Mouse (Mus musculus) liver, postnatal 0 days (tissue): ENCODE measurements at regions not wholly inside any gene's neighbourhood (a gene's known extent, or its start where the extent isn't known, plus 50 kb on each side); places are given as distances from the start of the nearest gene placed in this dataset.

Experiments
- ATAC-seq: fragments of 200-750 bp; cut with Nextera tagmentation; 2 replicates; pipeline ENCODE4 v1.8.0; 2017; ENCODE audit warnings: mild to moderate bottlenecking, moderate library complexity
- DNase-seq: peaks from one replicate; pipeline ENCODE4 v3.0.0-alpha.2; 2016
- H3K27ac ChIP-seq: fragments of 300-500 bp; sonication (generic); 2 replicates; pipeline ENCODE4 v1.5.1; 2014; ENCODE audit warnings: antibody characterized with exemption, moderate library complexity, mild to moderate bottlenecking, low read depth
- H3K27me3 ChIP-seq: fragments of 300-500 bp; sonication (generic); 2 replicates; pipeline ENCODE4 v1.6.1; 2014; ENCODE audit warnings: low read length, control low read depth, mixed read lengths; ENCODE audit not compliant: insufficient read depth
- H3K36me3 ChIP-seq: fragments of 300-500 bp; sonication (generic); replicated peaks from 2 replicates; pipeline ENCODE4 v1.6.1; 2014; ENCODE audit warnings: mild to moderate bottlenecking, control low read depth, low read length, moderate library complexity, mixed read lengths; ENCODE audit not compliant: insufficient read depth
- H3K4me1 ChIP-seq: fragments of 300-500 bp; sonication (generic); 2 replicates; pipeline ENCODE4 v1.6.1; 2014; ENCODE audit warnings: antibody characterized with exemption, mild to moderate bottlenecking, control low read depth; ENCODE audit not compliant: insufficient read depth
- H3K4me2 ChIP-seq: fragments of 300-500 bp; sonication (generic); 2 replicates; pipeline ENCODE4 v1.6.1; 2014; ENCODE audit warnings: low read depth, mild to moderate bottlenecking, low read length, moderate library complexity, mixed read lengths
- H3K4me3 ChIP-seq: fragments of 300-500 bp; sonication (generic); 2 replicates; pipeline ENCODE4 v1.5.1; 2014; ENCODE audit warnings: low read depth, low read length
- H3K9ac ChIP-seq: fragments of 300-500 bp; sonication (generic); replicated peaks from 2 replicates; pipeline ENCODE4 v1.6.1; 2014; ENCODE audit warnings: mild to moderate bottlenecking, moderate library complexity
- H3K9me3 ChIP-seq: fragments of 300-500 bp; sonication (generic); 2 replicates; pipeline ENCODE4 v1.6.1; 2016; ENCODE audit warnings: mild to moderate bottlenecking, control low read depth, low read length, mixed read lengths
- CTCF ChIP-seq: sonication (generic); IDR thresholded peaks from 2 replicates; pipeline ENCODE4 v1.5.1; 2016; ENCODE audit warnings: antibody characterized with exemption, low read depth
- EP300 ChIP-seq: IDR thresholded peaks from 2 replicates; pipeline ENCODE4 v1.6.1; 2016; ENCODE audit warnings: antibody characterized with exemption, low read depth, mild to moderate bottlenecking
- WGBS: fragments of 180-500 bp; shearing (Covaris S2); extraction: QIAGEN DNeasy Blood & Tissue Kit; methylation state at CpG from one replicate; pipeline ENCODE4 v1.1.7; 2014; ENCODE audit not compliant: insufficient replicate concordance; 5-methylcytosine and 5-hydroxymethylcytosine counted together

- ATAC-seq = no peak
- no peaks in the 10 kb centered on the region for H3K27me3 ChIP-seq
- 79% methylated on average over 14 of the region's 14 CpGs for WGBS
- no peak for TF ChIP-seq CTCF
- no peak for TF ChIP-seq EP300
- no peaks in the 10 kb centered on the region for H3K9me3 ChIP-seq
- no peak overlapping the region for H3K4me3 ChIP-seq
- H3K27ac ChIP-seq = no peak overlapping the region
- no peak overlapping the region for H3K4me2 ChIP-seq
- H3K4me1 ChIP-seq = no peaks in the 10 kb centered on the region
- no peak overlapping the region for H3K9ac ChIP-seq
- H3K36me3 ChIP-seq = no peaks in the 10 kb centered on the region
- no peak for DNase-seq
Observed at GRCm38 (mm10) chr13:70311226-70312055, 326.0 kb downstream of the Ice1 start.

GRCm38 (mm10) chr13:70313205-70313604 is 324.2 kb downstream of the Ice1 start:
- no peak for ATAC-seq
- TF ChIP-seq EP300 (no peak), CTCF (no peak)
- H3K9ac ChIP-seq = no peak overlapping the region

GRCm38 (mm10) chr13:70323537-70323936 is 313.9 kb downstream of the Ice1 start:
- H3K27me3 ChIP-seq = no peaks in the 10 kb centered on the region
- H3K9me3 ChIP-seq = no peaks in the 10 kb centered on the region
- no peaks in the 10 kb centered on the region for H3K4me1 ChIP-seq
- H3K36me3 ChIP-seq = no peaks in the 10 kb centered on the region
- H3K27ac ChIP-seq = no peak overlapping the region
- no peak for DNase-seq
- no peak for ATAC-seq
- no peak overlapping the region for H3K9ac ChIP-seq
- H3K4me2 ChIP-seq = no peak overlapping the region
- WGBS = 83% methylated on average over 1 of the region's 1 CpGs
- no peak overlapping the region for H3K4me3 ChIP-seq
- TF ChIP-seq EP300 (no peak), CTCF (no peak)

More at GRCm38 (mm10) chr13:70313205-70313604, 324.2 kb downstream of the Ice1 start:
- H3K27ac ChIP-seq = no peak overlapping the region
- H3K4me3 ChIP-seq = no peak overlapping the region
- H3K9me3 ChIP-seq = no peaks in the 10 kb centered on the region
- no peak for DNase-seq
- no peaks in the 10 kb centered on the region for H3K36me3 ChIP-seq
- no peaks in the 10 kb centered on the region for H3K4me1 ChIP-seq
- WGBS = 59% methylated on average over 2 of the region's 2 CpGs
- no peak overlapping the region for H3K4me2 ChIP-seq
- no peaks in the 10 kb centered on the region for H3K27me3 ChIP-seq

GRCm38 (mm10) chr13:70336069-70336468 is 301.4 kb downstream of the Ice1 start:
- TF ChIP-seq EP300 = no peak
- no peak for TF ChIP-seq CTCF
- DNase-seq (no peak), ATAC-seq (no peak)
- H3K27ac ChIP-seq = no peak overlapping the region
- no peaks in the 10 kb centered on the region for H3K9me3 ChIP-seq
- no peaks in the 10 kb centered on the region for H3K27me3 ChIP-seq
- 68% methylated on average over 4 of the region's 4 CpGs for WGBS
- H3K4me2 ChIP-seq = no peak overlapping the region
- H3K4me3 ChIP-seq = no peak overlapping the region
- no peak overlapping the region for H3K9ac ChIP-seq
- no peaks in the 10 kb centered on the region for H3K4me1 ChIP-seq
- H3K36me3 ChIP-seq = no peaks in the 10 kb centered on the region

DNA sequence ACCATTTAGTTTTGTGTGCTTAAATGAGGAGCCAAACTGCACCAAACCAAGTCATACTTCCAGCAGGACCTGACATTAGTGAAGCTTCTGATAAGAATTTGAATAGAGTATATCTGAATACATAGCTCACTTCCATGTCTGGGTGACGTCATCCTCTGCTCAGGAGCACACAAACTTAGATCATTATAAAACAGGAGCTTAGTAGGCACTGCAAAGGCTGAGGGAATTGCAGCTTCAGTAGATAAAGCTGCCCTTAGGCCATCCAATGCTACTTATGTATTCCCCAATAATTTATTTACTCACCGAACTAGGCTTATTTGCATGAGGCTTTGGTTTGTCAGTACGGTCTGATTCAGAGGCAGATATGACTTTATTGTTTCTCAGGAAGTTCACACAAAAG is 297.0 kb downstream of the Ice1 start:
- no peak for DNase-seq
- no peak for ATAC-seq
- no peak overlapping the region for H3K27ac ChIP-seq
- WGBS = 60% methylated on average over 3 of the region's 3 CpGs
- no peaks in the 10 kb centered on the region for H3K9me3 ChIP-seq
- H3K36me3 ChIP-seq = no peaks in the 10 kb centered on the region
- H3K4me3 ChIP-seq = no peak overlapping the region
- H3K9ac ChIP-seq = no peak overlapping the region
- H3K4me2 ChIP-seq = no peak overlapping the region
- H3K27me3 ChIP-seq = no peaks in the 10 kb centered on the region
- TF ChIP-seq EP300 = no peak
- TF ChIP-seq CTCF = no peak
- H3K4me1 ChIP-seq = no peaks in the 10 kb centered on the region

GRCm38 (mm10) chr13:70343191-70343734 is 294.2 kb downstream of the Ice1 start:
- no peaks in the 10 kb centered on the region for H3K36me3 ChIP-seq
- no peaks in the 10 kb centered on the region for H3K4me1 ChIP-seq
- no peak for TF ChIP-seq CTCF
- TF ChIP-seq EP300 = no peak
- no peaks in the 10 kb centered on the region for H3K27me3 ChIP-seq
- no peak overlapping the region for H3K27ac ChIP-seq
- H3K9ac ChIP-seq = no peak overlapping the region
- DNase-seq (no peak), ATAC-seq (no peak)
- H3K9me3 ChIP-seq = no peaks in the 10 kb centered on the region
- 75% methylated on average over 1 of the region's 1 CpGs for WGBS
- no peak overlapping the region for H3K4me2 ChIP-seq
- no peak overlapping the region for H3K4me3 ChIP-seq
